Comparison of ENCODE assay signal across 18 mouse cellular contexts in the genomic region with DNA sequence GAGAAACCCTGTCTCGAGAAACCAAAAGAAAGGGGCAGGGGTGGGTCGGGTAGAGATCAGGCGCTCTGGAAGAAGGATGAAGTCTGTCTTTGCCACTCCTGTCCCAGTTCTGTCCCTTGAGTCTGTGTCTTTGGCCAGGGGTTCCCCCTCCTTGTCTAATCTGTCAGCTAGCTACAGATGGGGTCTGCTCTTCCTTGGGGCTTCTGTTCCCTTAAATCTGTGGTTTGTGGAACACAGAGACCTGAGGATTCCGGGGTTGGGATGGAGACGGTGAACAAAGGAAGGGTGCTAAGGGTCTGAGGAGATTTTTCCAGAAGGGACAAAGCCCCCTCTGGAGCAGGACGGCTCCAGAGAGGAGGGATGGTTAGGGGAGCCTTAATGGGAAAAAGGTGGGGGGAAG. TPM values are rescaled to one million over a fixed set of nuclear protein-coding genes. Genes with fewer than 3 reads are reported as not detected.
"Had no signal": no experiment of that assay in that cellular context is flagged by ENCODE, and none has a peak within 500 bp of the region (broad histone marks: within the 10 kb centered on the region; RNA-seq: fewer than 3 reads in every experiment).

A gene (plus strand): TSS at position 301 of the 400 bp plus-strand sequence.

- H3K27ac ChIP-seq: liver, embryonic 13.5 days; liver, embryonic 15.5 days; midbrain, embryonic 10.5 days; midbrain, embryonic 12.5 days; neural tube, embryonic 12.5 days had no signal

- H3K4me2 ChIP-seq: liver, embryonic 15.5 days; lung, embryonic 14.5 days; midbrain, embryonic 12.5 days; neural tube, embryonic 12.5 days had no signal

- H3K9me3 ChIP-seq: liver, embryonic 13.5 days; liver, embryonic 15.5 days; midbrain, embryonic 10.5 days; midbrain, embryonic 12.5 days; neural tube, embryonic 12.5 days had no signal

- DNase-seq: liver, embryonic 13.5 days; lung, adult 18-20 months; lung, embryonic 14.5 days; lung, postnatal 4 days; right cerebral cortex, postnatal 4 days; spleen, adult 18-20 months; thymus, adult 18-20 months; thymus, postnatal 36 days had no signal

- H3K4me1 ChIP-seq: midbrain, embryonic 12.5 days; neural tube, embryonic 12.5 days had no signal

- H3K9ac ChIP-seq: liver, embryonic 13.5 days; liver, embryonic 15.5 days; lung, embryonic 14.5 days; midbrain, embryonic 12.5 days; neural tube, embryonic 12.5 days had no signal

- H3K4me3 ChIP-seq: liver, embryonic 13.5 days; liver, embryonic 15.5 days; midbrain, embryonic 10.5 days; midbrain, embryonic 12.5 days; myocyte; neural tube, embryonic 12.5 days had no signal

- H3K36me3 ChIP-seq: liver, embryonic 13.5 days; liver, embryonic 15.5 days; midbrain, embryonic 10.5 days; midbrain, embryonic 12.5 days; neural tube, embryonic 12.5 days had no signal

- ATAC-seq: midbrain, embryonic 16.5 days had no signal

- H3K27me3 ChIP-seq: liver, embryonic 13.5 days; liver, embryonic 15.5 days; midbrain, embryonic 12.5 days; neural tube, embryonic 12.5 days had no signal

RNA-seq across cellular contexts. Expression of the gene that starts here (rescaled TPM):
- total RNA-seq: megakaryocyte, adult 5-6 weeks; megakaryocyte-erythroid progenitor cell, adult 5-6 weeks; neutrophil, adult 5-6 weeks had no signal
- polyA plus RNA-seq: liver, embryonic 13.5 days; liver, embryonic 15.5 days; myocyte; small intestine, adult 2 months had no signal
